Mouse (Mus musculus) kidney, postnatal 10 days (tissue): ENCODE measurements around the gene Tubg1.

Experiments used
- DNase-seq: peaks from one replicate; pipeline ENCODE4 v3.0.0; 2021; ENCODE audit warnings: mixed read lengths

Gene Tubg1

GRCm38 (mm10) chr11:101167211-101167962 lies 47.6 kb downstream of the Tubg1 start:
- DNase-seq: no peak

GRCm38 (mm10) chr11:101167963-101168300 lies 48.2 kb downstream of the Tubg1 start:
- no peak for DNase-seq

- peak; percentile 87 for DNase-seq
Measured at GRCm38 (mm10) chr11:101168301-101168980, 48.7 kb downstream of the Tubg1 start.

- DNase-seq: no peak
Measured at GRCm38 (mm10) chr11:101169301-101170107, 49.8 kb downstream of the Tubg1 start.

GRCm38 (mm10) chr11:101170354-101170810 lies 50.6 kb downstream of the Tubg1 start, which contains the start of gene Cntnap1:
Gene Cntnap1 (plus strand): TSS chr11:101170523.
- peak; percentile 81 for DNase-seq

- peak; percentile 97 for DNase-seq
Measured at GRCm38 (mm10) chr11:101170811-101171610, 51.3 kb downstream of the Tubg1 start, which contains the start of gene Plekhh3. Gene Plekhh3 (minus strand): TSS chr11:101171351.

- peak; percentile 87 for DNase-seq
Measured at GRCm38 (mm10) chr11:101171721-101172433, 52.1 kb downstream of the Tubg1 start.

- no peak for DNase-seq
Measured at GRCm38 (mm10) chr11:101172434-101172815, 52.7 kb downstream of the Tubg1 start.

- DNase-seq: peak; percentile 88
Measured at GRCm38 (mm10) chr11:101173112-101173511, 53.4 kb downstream of the Tubg1 start.

- peak; percentile 92 for DNase-seq
Measured at GRCm38 (mm10) chr11:101173631-101174388, 54.1 kb downstream of the Tubg1 start.

GRCm38 (mm10) chr11:101174389-101174745 lies 54.6 kb downstream of the Tubg1 start:
- DNase-seq: peak; percentile 63

- DNase-seq: no peak
Measured at GRCm38 (mm10) chr11:101174851-101175628, 55.3 kb downstream of the Tubg1 start, which contains the start of gene Ccr10. Gene Ccr10 (minus strand): TSS chr11:101175443.

- DNase-seq: no peak
Measured at GRCm38 (mm10) chr11:101175636-101176116, 55.9 kb downstream of the Tubg1 start.
